Mouse (Mus musculus) midbrain, embryonic 14.5 days (tissue): ENCODE data around the gene Gm10197. TPM values are rescaled to one million over a fixed set of nuclear protein-coding genes. Genes with fewer than 3 reads are reported as not detected.

Experiments
- ATAC-seq: fragments of 200-750 bp; cut with Nextera tagmentation; 2 replicates; pipeline ENCODE4 v1.8.0; 2017; ENCODE audit warnings: moderate number of reproducible peaks, moderate library complexity; ENCODE audit not compliant: low FRiP score, low TSS enrichment
- DNase-seq: peaks from one replicate; pipeline ENCODE4 v3.0.0-alpha.2; 2015
- H3K27ac ChIP-seq: fragments of 300-500 bp; sonication (generic); replicated peaks from 2 replicates; pipeline ENCODE4 v1.5.1; 2014; ENCODE audit warnings: mild to moderate bottlenecking, low read depth, low read length, moderate library complexity
- H3K27me3 ChIP-seq: fragments of 300-500 bp; sonication (generic); 2 replicates; pipeline ENCODE4 v1.6.1; 2014; ENCODE audit warnings: low read length, control low read depth, mixed read lengths; ENCODE audit not compliant: control insufficient read depth, insufficient read depth
- H3K36me3 ChIP-seq: fragments of 300-500 bp; sonication (generic); 2 replicates; pipeline ENCODE4 v1.6.1; 2014; ENCODE audit warnings: low read length, control low read depth; ENCODE audit not compliant: control insufficient read depth, insufficient read depth
- H3K4me1 ChIP-seq: fragments of 300-500 bp; sonication (generic); 2 replicates; pipeline ENCODE4 v1.6.1; 2014; ENCODE audit warnings: mild to moderate bottlenecking, antibody characterized with exemption, low read length, control low read depth; ENCODE audit not compliant: control insufficient read depth, insufficient read depth
- H3K4me2 ChIP-seq: fragments of 300-500 bp; sonication (generic); 2 replicates; pipeline ENCODE4 v1.6.1; 2014; ENCODE audit warnings: mild to moderate bottlenecking, low read length, moderate library complexity
- H3K4me3 ChIP-seq: fragments of 300-500 bp; sonication (generic); replicated peaks from 2 replicates; pipeline ENCODE4 v1.5.1; 2014; ENCODE audit warnings: low read depth, low read length
- H3K9ac ChIP-seq: fragments of 300-500 bp; sonication (generic); replicated peaks from 2 replicates; pipeline ENCODE4 v1.6.1; 2014; ENCODE audit warnings: mild to moderate bottlenecking, low read length, moderate library complexity
- H3K9me3 ChIP-seq: fragments of 300-500 bp; sonication (generic); 2 replicates; pipeline ENCODE4 v1.6.1; 2016; ENCODE audit warnings: low read length, control low read depth, mixed read lengths; ENCODE audit not compliant: control insufficient read depth
- WGBS: fragments of 180-500 bp; shearing (Covaris S2); extraction: QIAGEN DNeasy Blood & Tissue Kit; methylation state at CpG from one replicate; pipeline ENCODE4 v1.1.7; 2014; 5-methylcytosine and 5-hydroxymethylcytosine counted together
- polyA plus RNA-seq: library from polyadenylated mRNA; unstranded; fragments of >200 nt; fragmentation: Nextera tagmentation; extraction: Ambion mirVana; gene quantifications from 2 replicates; pipeline ENCODE4 v1.2.1, GENCODE M21; 2014

Gm10197 gene
- polyA plus RNA-seq, 1 experiment from 2014 or later = 4.4 TPM

GRCm38 (mm10) chr19:53322438-53323048 is 49.0 kb downstream of the Gm10197 start:
- Histone ChIP-seq H3K4me3 (no peak overlapping the region), H3K4me2 (no peak overlapping the region), H3K9ac (no peak overlapping the region), H3K27me3 (no peaks in the 10 kb centered on the region), H3K36me3 (no peaks in the 10 kb centered on the region), H3K4me1 (peaks cover 14% of the 10 kb centered on the region), H3K9me3 (no peaks in the 10 kb centered on the region), H3K27ac (no peak overlapping the region)
- no peak for ATAC-seq
- 90% methylated on average over 12 of the region's 12 CpGs for WGBS
- no peak for DNase-seq

Other genes starting within 250 kb of the Gm10197 start
- gene Add3, start 231.3 kb downstream of the Gm10197 start, polyA plus RNA-seq = 14.8 and 28.6 TPM in 2 replicates
- gene Mxi1, start 61.2 kb downstream of the Gm10197 start, polyA plus RNA-seq = 51.0 and 59.3 TPM in 2 replicates
- 37.2 and 42.0 TPM in 2 replicates for gene Smndc1, start 18.8 kb upstream of the Gm10197 start, polyA plus RNA-seq
- 3.1 and 4.6 TPM in 2 replicates for gene Dusp5, start 157.3 kb upstream of the Gm10197 start, polyA plus RNA-seq
- gene Nutf2-ps1, start 217.3 kb upstream of the Gm10197 start, polyA plus RNA-seq = 221 and 229 TPM in 2 replicates
- 66.3 and 67.8 TPM in 2 replicates for gene Smc3, start 228.6 kb upstream of the Gm10197 start, polyA plus RNA-seq